Mouse (Mus musculus) testis, adult 2 months (tissue): Measurements from ENCODE around the gene Nudt17. TPM values are rescaled to one million over a fixed set of nuclear protein-coding genes. Genes with fewer than 3 reads are reported as not detected.

Source experiments
- H3K27ac ChIP-seq: fragments of 200-500 bp; 2 replicates; pipeline ENCODE4 v1.5.1; 2012; ENCODE audit warnings: low read depth, low read length; ENCODE audit not compliant: control insufficient read depth, insufficient read depth
- H3K27me3 ChIP-seq: fragments of 200-500 bp; 2 replicates; pipeline ENCODE4 v1.6.1; 2012; ENCODE audit warnings: mild to moderate bottlenecking, low read length, moderate library complexity; ENCODE audit not compliant: control insufficient read depth, insufficient read depth
- H3K36me3 ChIP-seq: fragments of 200-500 bp; 2 replicates; pipeline ENCODE4 v1.6.1; 2012; ENCODE audit warnings: mild to moderate bottlenecking, low read length; ENCODE audit not compliant: control insufficient read depth, insufficient read depth
- H3K4me1 ChIP-seq: fragments of 200-500 bp; 2 replicates; pipeline ENCODE4 v1.6.1; 2012; ENCODE audit warnings: low read length; ENCODE audit not compliant: control insufficient read depth, insufficient read depth
- H3K4me3 ChIP-seq: fragments of 200-500 bp; 2 replicates; pipeline ENCODE4 v1.5.1; 2012; ENCODE audit warnings: low read depth, mild to moderate bottlenecking, low read length, moderate library complexity, mixed read lengths; ENCODE audit not compliant: control insufficient read depth
- CTCF ChIP-seq: fragments of 200-500 bp; IDR thresholded peaks from 2 replicates; pipeline ENCODE4 v1.5.1; 2012; ENCODE audit warnings: low read depth, mild to moderate bottlenecking, inconsistent platforms, low read length, moderate library complexity; ENCODE audit not compliant: control insufficient read depth, insufficient read depth, insufficient replicate concordance
- POLR2A ChIP-seq: fragments of 200-500 bp; IDR thresholded peaks from 2 replicates; pipeline ENCODE4 v1.6.1; 2012; ENCODE audit warnings: low read depth, mild to moderate bottlenecking, inconsistent platforms, low read length, moderate library complexity; ENCODE audit not compliant: control insufficient read depth
- polyA plus RNA-seq: library from polyadenylated mRNA; depleted of rRNA; stranded (reverse); fragments of >200 nt; gene quantifications from 2 replicates; pipeline ENCODE4 v1.2.3, GENCODE M21; 2012; rRNA removed

Nudt17 gene
- polyA plus RNA-seq, 1 experiment, result 2.1 TPM

DNA sequence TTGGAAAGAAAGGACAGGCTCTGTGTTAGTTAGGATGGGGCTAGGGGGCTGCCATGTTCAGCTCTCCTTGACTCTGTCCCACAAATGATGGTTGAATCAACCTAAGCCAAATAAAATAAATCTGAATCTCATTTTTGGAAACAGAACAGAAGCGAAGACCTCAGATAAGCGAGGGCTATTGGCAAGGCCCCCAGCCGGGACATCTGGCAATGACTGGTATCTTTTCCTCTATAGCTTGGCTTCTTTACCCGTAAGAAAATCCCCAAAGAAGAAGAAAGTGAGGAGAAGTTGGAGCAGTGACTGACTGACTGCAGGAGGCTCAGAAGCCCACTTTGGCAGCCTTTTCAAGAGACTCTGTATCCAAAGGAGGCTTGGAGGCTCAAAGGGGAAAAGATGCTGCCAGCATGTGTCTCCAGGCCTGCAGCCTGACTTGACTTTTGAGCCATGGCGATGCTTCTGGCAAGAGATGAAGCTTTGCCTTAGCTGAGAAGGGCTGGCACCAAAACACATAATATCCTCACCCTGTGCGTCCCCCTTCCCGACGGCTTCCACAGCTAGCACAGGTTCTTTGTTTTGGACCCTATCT, 45.5 kb downstream of the Nudt17 start:
- Histone ChIP-seq H3K27ac (no peak overlapping the region), H3K36me3 (no peaks in the 10 kb centered on the region), H3K27me3 (no peaks in the 10 kb centered on the region), H3K4me3 (no peak overlapping the region), H3K4me1 (peaks cover 9% of the 10 kb centered on the region)
- TF ChIP-seq CTCF, result no peak
- no peak for TF ChIP-seq POLR2A

GRCm38 (mm10) chr3:96660901-96661300, 47.5 kb downstream of the Nudt17 start:
- TF ChIP-seq CTCF (no peak), POLR2A (no peak)
- H3K36me3 ChIP-seq, result no peaks in the 10 kb centered on the region
- H3K27ac ChIP-seq, result no peak overlapping the region
- no peaks in the 10 kb centered on the region for H3K27me3 ChIP-seq
- no peak overlapping the region for H3K4me3 ChIP-seq
- peaks cover 9% of the 10 kb centered on the region for H3K4me1 ChIP-seq

Other genes starting within 250 kb of the Nudt17 start
- 7.8 and 9.0 TPM in 2 replicates for gene Hfe2, start 183.4 kb downstream of the Nudt17 start, polyA plus RNA-seq
- gene Txnip, start 150.6 kb downstream of the Nudt17 start, polyA plus RNA-seq, result 73.8 and 75.5 TPM in 2 replicates
- gene Gm16253, start 131.6 kb downstream of the Nudt17 start, polyA plus RNA-seq, result not detected in 2 replicates
- 13.9 and 17.8 TPM in 2 replicates for gene Polr3gl, start 114.4 kb downstream of the Nudt17 start, polyA plus RNA-seq
- 0.12 TPM in 1 of 2 replicates, not detected in the other for gene Ankrd34a, start 111.9 kb downstream of the Nudt17 start, polyA plus RNA-seq
- 6.2 and 8.1 TPM in 2 replicates for gene Lix1l, start 107.4 kb downstream of the Nudt17 start, polyA plus RNA-seq
- 8.0 and 8.7 TPM in 2 replicates for gene Rbm8a, start 78.6 kb downstream of the Nudt17 start, polyA plus RNA-seq
- gene Pex11b, start 73.2 kb downstream of the Nudt17 start, polyA plus RNA-seq, result 90.1 and 107 TPM in 2 replicates
- gene Gm42957, start 73.1 kb downstream of the Nudt17 start, polyA plus RNA-seq, result 0.05 and 0.06 TPM in 2 replicates
- gene Itga10, start 63.0 kb downstream of the Nudt17 start, polyA plus RNA-seq, result 1.0 and 1.2 TPM in 2 replicates
- 0.48 and 0.52 TPM in 2 replicates for gene Ankrd35, start 38.4 kb downstream of the Nudt17 start, polyA plus RNA-seq
- 6.9 and 7.2 TPM in 2 replicates for gene Pias3, start 12.2 kb downstream of the Nudt17 start, polyA plus RNA-seq
- 40.1 and 40.4 TPM in 2 replicates for gene Polr3c, start 19.1 kb upstream of the Nudt17 start, polyA plus RNA-seq
- 8.4 and 9.4 TPM in 2 replicates for gene Rnf115, start 19.1 kb upstream of the Nudt17 start, polyA plus RNA-seq
- 132 and 143 TPM in 2 replicates for gene Pdzk1, start 120.7 kb upstream of the Nudt17 start, polyA plus RNA-seq
- gene Cd160, start 120.8 kb upstream of the Nudt17 start, polyA plus RNA-seq, result not detected in 2 replicates
- 0.26 and 0.46 TPM in 2 replicates for gene Gja5, start 196.1 kb upstream of the Nudt17 start, polyA plus RNA-seq
- gene Gpr89, start 196.8 kb upstream of the Nudt17 start, polyA plus RNA-seq, result 21.7 and 24.3 TPM in 2 replicates
- 0.19 and 0.23 TPM in 2 replicates for gene Gja8, start 217.5 kb upstream of the Nudt17 start, polyA plus RNA-seq